Mouse (Mus musculus) erythroblast, embryonic 14.5 days (primary cell): Measurements from ENCODE around the gene Slc6a6.

Source experiments
- GATA1 ChIP-seq: IDR thresholded peaks from 2 replicates; pipeline ENCODE4 v1.6.1; 2012; ENCODE audit warnings: low read length, inconsistent platforms, mixed read lengths
- TAL1 ChIP-seq: IDR thresholded peaks from 3 replicates; pipeline ENCODE4 v1.6.1; 2012; ENCODE audit warnings: low read length, inconsistent platforms, mixed read lengths

- TF ChIP-seq GATA1, result no peak
- no peak for TF ChIP-seq TAL1
These were observed 34.2 kb downstream of the Slc6a6 start for GRCm38 (mm10) chr6:91718067-91718466.
